Mouse (Mus musculus): ENCODE results near the gene Olfr1310. TPM values are rescaled to one million over a fixed set of nuclear protein-coding genes. Genes with fewer than 3 reads are reported as not detected.
"Not testable (repeated sequence)": the region's sequence is repeated elsewhere in the genome, so short reads cannot be mapped to it uniquely, and the experiment has no call there.

The Olfr1310 gene
- polyA plus RNA-seq (2015; fragmentation: Nextera tagmentation; extraction: Ambion mirVana) = not detected in 2 replicates

DNA sequence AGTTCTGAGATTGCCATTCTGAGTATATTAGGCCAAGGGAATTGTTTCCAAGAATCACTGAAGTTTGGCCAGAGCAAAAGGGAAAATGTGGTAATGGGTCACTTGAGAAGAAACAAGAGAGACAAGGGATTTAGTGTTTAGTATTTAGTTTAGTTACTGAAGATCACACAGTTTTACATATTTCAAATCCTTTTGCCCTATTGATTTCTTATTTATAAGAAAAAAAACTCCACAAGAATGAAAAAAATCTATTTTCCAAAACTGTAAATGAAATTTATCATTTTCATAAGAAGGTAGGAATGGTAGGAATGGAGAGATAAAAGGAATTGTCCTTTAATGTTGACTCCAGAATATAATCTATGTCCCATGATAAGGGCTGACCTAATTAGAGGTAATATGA lies at the start of gene Olfr1310:
Olfr1310 (minus strand) TSS at position 101 of the 400 bp plus-strand sequence.
- no peak for DNase-seq (ENCODE audit: low spot score)

DNA sequence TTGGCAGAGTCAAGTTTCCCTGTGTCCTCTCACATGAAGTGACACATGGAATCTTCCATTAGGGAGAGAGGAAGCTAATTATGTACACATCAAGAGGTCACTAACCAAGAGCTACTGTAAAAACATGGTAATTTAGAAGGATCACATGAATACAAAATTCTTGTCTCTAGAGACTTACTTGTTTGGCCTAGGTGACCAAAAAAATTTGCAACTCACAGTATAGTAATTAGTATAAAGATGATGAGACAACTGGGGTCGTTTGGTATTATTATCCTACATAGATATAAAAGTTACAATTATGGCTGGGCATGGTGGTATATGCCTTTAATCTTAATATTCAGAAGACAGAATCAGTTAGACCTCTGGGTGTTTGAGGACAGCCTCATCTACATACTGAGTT lies 37.6 kb upstream of the Olfr1310 start, which contains the start of gene Olfr1312:
Olfr1312 (minus strand) TSS at position 101 of the 400 bp plus-strand sequence.
- DNase-seq (ENCODE audit: low spot score) = no peak

DNA sequence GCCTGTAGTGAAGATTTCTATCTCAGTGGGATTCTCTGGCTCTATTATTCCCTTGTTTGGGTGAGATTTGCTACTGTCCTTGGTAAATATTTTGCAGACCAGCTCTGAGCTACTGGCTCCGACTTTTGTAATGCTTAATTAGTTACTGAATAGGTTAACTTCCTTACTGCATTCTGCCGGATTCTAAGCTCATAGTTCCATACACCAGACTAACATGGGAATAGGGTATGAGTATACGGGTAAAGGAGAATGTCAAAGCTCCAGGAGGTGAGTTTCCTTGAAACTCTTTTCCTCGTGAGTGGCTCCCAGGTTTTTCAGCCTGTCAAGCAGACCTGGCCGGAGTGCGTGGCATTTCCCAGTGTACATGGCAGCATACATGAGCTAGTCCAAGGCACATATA lies 14.5 kb upstream of the Olfr1310 start:
- DNase-seq (ENCODE audit: low spot score) = not testable (repeated sequence)

DNA sequence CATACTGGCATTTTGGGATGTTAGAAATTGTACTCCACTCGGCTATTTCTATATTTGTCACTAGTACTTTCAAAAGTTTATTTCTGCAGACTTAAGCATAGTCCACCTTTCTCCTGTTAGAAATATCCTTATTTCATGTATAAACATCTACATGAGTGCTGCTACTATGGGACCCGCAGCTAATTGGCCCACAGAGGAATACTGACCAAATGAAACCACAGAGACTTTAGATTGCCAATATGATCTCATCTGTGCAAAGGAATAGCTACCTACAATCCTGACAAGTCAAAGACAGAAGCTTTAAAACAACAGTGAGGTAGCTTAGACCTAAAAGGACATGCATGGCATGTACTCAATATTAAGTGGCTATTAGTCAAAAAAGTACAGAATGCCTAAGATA lies 11.8 kb upstream of the Olfr1310 start, which contains the start of gene Olfr1311:
Olfr1311 (minus strand) TSS at position 101 of the 400 bp plus-strand sequence.
- no peak for DNase-seq (ENCODE audit: low spot score)

DNA sequence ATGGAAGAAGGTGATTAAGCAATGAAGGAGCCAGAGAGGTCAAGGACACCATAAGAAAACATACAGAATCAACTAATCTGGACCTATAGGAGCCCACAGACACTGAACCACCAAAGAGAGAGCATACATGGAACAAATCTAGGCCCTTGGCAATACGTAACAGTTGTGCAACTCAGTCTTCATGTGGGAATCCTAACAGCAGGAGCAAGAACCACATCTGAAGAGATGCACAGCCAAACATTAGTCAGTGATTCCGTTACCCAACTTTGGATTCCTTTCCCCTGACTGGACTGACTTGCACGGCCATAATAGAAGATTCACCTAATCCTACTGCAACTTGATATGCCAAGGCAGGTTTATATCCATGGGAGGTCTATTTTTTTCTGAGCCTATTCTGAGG lies 2.4 kb upstream of the Olfr1310 start:
- no peak for DNase-seq (ENCODE audit: low spot score)

DNA sequence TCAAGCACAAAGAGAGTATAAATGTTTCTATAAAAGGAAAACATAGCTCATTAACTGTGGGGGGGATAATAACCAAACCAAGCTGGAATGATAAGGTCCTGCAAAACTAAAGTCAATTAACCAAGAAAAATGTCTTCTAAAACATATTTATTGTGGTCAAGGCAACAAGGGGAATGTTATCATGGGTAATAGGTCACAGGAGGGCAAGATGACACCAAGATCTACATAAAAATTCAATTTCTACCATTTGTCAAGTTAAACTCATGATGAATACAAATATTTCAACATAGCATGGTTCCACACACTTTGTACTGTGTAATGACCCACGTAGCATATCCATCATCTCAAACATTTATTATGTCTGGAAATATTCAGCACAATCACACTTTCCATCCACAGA lies 22.3 kb downstream of the Olfr1310 start, which contains the start of gene Olfr1309:
Olfr1309 (minus strand) TSS at position 101 of the 400 bp plus-strand sequence.
- no peak for DNase-seq (ENCODE audit: low spot score)

DNA sequence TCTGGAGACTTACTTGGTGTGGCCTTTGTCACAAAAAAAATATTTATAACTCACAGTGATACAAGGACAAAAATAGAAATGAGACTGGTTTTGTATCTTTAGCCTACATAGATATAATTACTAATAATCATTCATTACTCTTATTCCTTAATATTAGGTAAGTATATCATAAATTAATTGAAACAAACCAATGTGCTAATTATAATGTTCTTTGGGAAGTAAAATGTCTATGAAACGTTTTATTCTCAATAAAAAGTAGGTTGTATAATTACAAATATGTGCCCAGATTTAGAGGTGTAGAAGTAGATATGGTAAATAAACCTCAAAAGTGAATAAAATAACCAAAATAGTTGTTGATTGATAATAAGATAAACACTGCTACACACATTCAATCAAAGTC lies 47.7 kb downstream of the Olfr1310 start, which contains the start of gene Olfr1308:
Olfr1308 (minus strand) TSS at position 101 of the 400 bp plus-strand sequence.
- no peak for DNase-seq (ENCODE audit: low spot score)

Other genes starting within 250 kb of the Olfr1310 start
- gene Olfr1302, start 235.3 kb downstream of the Olfr1310 start, polyA plus RNA-seq (2015; fragmentation: Nextera tagmentation; extraction: Ambion mirVana) = not detected in 2 replicates
- gene Olfr1303, start 192.4 kb downstream of the Olfr1310 start, polyA plus RNA-seq (2015; fragmentation: Nextera tagmentation; extraction: Ambion mirVana) = not detected in 2 replicates
- gene Olfr1305, start 135.6 kb downstream of the Olfr1310 start, polyA plus RNA-seq (2015; fragmentation: Nextera tagmentation; extraction: Ambion mirVana) = not detected in 2 replicates
- not detected in 2 replicates for gene Olfr1306, start 96.4 kb downstream of the Olfr1310 start, polyA plus RNA-seq (2015; fragmentation: Nextera tagmentation; extraction: Ambion mirVana)
- gene Olfr1307, start 63.3 kb downstream of the Olfr1310 start, polyA plus RNA-seq (2015; fragmentation: Nextera tagmentation; extraction: Ambion mirVana) = not detected in 2 replicates
- gene Olfr1308, start 47.8 kb downstream of the Olfr1310 start, polyA plus RNA-seq (2015; fragmentation: Nextera tagmentation; extraction: Ambion mirVana) = not detected in 2 replicates
- gene Olfr1309, start 22.4 kb downstream of the Olfr1310 start, polyA plus RNA-seq (2015; fragmentation: Nextera tagmentation; extraction: Ambion mirVana) = not detected in 2 replicates
- not detected in 2 replicates for gene Olfr1311, start 11.7 kb upstream of the Olfr1310 start, polyA plus RNA-seq (2015; fragmentation: Nextera tagmentation; extraction: Ambion mirVana)
- not detected in 2 replicates for gene Olfr1312, start 37.5 kb upstream of the Olfr1310 start, polyA plus RNA-seq (2015; fragmentation: Nextera tagmentation; extraction: Ambion mirVana)
- not detected in 2 replicates for gene Olfr1313, start 65.1 kb upstream of the Olfr1310 start, polyA plus RNA-seq (2015; fragmentation: Nextera tagmentation; extraction: Ambion mirVana)
- gene Olfr1314, start 84.1 kb upstream of the Olfr1310 start, polyA plus RNA-seq (2015; fragmentation: Nextera tagmentation; extraction: Ambion mirVana) = not detected in 2 replicates
- gene Olfr1315-ps1, start 102.7 kb upstream of the Olfr1310 start, polyA plus RNA-seq (2015; fragmentation: Nextera tagmentation; extraction: Ambion mirVana) = not detected in 2 replicates
- not detected in 2 replicates for gene Olfr1316, start 122.3 kb upstream of the Olfr1310 start, polyA plus RNA-seq (2015; fragmentation: Nextera tagmentation; extraction: Ambion mirVana)
- not detected in 2 replicates for gene Olfr1317, start 127.6 kb upstream of the Olfr1310 start, polyA plus RNA-seq (2015; fragmentation: Nextera tagmentation; extraction: Ambion mirVana)
- gene Olfr1318, start 141.5 kb upstream of the Olfr1310 start, polyA plus RNA-seq (2015; fragmentation: Nextera tagmentation; extraction: Ambion mirVana) = 0.09 TPM in 1 of 2 replicates, not detected in the other
- 8.1 and 11.4 TPM in 2 replicates for gene Lpcat4, start 226.8 kb upstream of the Olfr1310 start, polyA plus RNA-seq (2015; fragmentation: Nextera tagmentation; extraction: Ambion mirVana)
- gene Nutm1, start 246.6 kb upstream of the Olfr1310 start, polyA plus RNA-seq (2015; fragmentation: Nextera tagmentation; extraction: Ambion mirVana) = 0.04 and 0.08 TPM in 2 replicates
- 283 and 333 TPM in 2 replicates for gene Nop10, start 249.2 kb upstream of the Olfr1310 start, polyA plus RNA-seq (2015; fragmentation: Nextera tagmentation; extraction: Ambion mirVana)